Mouse (Mus musculus) left cerebral cortex, adult 8-10 months (tissue): ENCODE measurements at regions not wholly inside any gene's neighbourhood (a gene's known extent, or its start where the extent isn't known, plus 50 kb on each side); places are given as distances from the start of the nearest gene placed in this dataset.
A peak's percentile ranks its signal among the peaks of the same experiment; 100 is the strongest.

Experiments
- DNase-seq, 2 experiments: peaks; one replicate each; pipeline ENCODE4 v3.0.0; 2022; ENCODE audit warnings: low spot score in 2 of 2

DNA sequence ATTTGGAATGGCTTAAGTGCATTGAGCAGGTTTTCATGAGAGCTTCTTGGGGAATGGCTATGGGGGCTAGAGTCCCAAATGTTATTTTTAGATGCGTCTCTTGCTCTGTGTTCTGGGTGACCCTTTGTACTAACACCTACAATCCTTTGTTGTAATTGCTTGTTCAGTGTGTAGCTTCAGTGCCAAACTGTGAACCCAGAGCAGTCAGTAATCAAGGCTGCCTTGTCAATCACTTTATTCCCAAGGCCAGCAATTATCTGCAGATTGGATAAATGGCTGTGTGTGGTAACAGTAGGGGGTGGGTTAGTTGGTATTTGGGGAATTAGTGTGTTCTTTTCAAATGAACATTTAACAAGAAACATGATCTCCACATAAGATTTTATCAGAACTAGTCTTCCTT, 390.4 kb downstream of the Poteg start:
- no peak for DNase-seq

DNA sequence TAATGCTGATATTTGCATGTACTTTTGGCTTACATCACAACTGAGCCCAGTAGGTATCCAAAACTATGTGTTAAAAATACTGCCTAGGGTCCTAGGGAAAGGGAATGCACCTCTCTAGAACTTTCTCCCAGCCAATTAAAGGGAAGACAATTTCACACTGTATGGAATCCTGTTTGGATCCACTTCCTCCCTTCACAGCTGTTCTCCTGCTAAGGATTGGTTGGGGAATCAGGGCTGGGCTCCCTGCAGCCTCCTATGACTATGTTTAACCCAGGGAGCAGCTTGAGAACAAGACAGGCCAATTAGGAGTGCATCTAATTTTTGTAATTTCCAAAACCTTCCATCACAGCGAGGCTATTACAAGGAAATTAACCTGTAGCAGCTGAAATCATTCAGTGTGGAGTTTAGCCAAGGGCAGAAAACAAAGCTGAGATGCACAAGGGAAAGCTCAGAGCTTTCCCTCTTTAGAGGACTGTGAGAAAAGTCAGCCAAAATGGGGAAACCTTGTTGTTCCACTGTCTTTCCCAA, 419.1 kb downstream of the Poteg start:
- no peak for DNase-seq

DNA sequence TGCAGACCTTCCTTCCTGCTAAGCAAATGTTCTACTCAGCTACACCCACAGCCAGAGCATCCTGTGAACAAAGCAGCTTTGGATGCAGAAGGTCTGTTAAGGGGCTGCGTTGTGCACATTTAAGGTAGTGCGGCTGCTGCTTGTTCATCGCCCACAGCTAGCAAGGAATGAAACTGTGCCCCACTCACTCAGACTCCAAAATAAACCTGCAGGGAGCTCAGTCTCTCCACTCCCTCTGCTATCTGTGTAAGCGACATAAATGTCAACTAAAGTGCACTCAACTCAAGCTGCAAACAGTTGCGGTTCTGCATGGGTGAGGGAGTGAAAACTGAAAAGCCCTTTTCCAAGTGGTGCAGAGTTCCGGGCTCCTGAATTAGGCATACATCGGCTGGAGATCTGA, 421.1 kb downstream of the Poteg start:
- peak; percentile 22 to 90 for DNase-seq

DNA sequence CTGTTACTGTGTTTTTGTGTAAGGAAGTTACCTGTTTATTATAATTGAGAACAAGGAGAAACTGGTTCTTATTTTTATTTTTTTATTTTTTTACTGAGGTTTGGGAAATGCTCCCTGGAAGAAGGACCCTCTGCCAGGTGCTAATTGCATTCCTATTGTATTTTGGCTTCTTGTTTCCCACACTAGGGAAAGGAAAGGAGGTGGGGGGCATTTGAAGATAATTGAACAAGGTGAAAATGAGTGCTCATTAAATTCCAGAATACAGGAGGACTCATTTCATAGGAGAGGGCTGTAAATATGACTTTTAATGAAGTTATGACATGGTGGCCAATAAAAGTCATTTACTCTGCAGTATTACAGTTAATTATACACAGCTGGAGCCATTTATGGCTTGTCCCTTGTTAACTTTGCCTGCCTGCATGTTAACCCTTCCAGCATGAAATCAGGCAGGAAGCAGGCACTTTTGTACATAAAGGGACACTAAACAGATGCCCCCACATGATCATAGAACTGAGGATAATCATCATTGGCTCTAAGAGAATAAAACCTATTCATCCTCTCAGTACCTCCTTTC, 430.3 kb downstream of the Poteg start:
- no peak for DNase-seq

DNA sequence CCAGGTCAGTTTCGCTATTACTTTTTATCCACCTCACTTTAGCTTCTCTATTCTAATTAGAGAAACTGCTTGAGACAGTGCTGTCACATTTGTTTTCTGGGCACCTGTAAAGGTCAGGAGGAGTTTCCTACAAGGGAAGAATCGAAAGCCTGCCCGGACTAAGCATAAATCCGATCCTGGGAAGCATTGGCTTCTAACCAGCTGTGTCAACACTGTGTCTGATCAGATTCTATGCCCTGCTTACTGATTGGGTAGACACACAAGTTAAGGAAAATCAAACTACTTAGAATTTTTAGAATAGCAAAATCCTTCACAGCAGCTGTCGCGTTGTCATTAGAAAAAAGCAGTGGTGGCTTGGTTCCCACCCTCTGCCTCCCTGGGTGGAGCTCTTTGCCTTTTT, 441.8 kb downstream of the Poteg start:
- no peak for DNase-seq

DNA sequence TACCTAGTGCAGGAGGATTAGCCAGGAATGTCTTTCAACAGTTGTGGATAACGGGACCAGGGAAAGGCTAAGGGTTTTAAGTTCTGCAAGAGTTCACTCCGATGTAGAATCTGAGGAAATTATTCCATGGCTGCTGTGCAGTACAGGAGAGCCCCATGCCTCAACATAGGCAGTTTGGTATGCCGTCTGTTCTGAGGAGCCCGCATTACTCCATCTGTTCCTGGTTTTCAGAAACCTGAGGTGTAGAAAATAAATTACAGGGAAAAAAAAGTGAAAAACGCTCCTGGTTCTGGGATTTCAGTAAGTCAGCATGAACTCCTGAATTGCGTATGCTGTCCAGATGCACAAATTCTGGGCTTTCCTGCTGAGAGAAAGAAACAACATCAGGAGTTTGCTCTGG, 446.9 kb downstream of the Poteg start:
- peak in 1 of 2 experiments; percentile 18 for DNase-seq

DNA sequence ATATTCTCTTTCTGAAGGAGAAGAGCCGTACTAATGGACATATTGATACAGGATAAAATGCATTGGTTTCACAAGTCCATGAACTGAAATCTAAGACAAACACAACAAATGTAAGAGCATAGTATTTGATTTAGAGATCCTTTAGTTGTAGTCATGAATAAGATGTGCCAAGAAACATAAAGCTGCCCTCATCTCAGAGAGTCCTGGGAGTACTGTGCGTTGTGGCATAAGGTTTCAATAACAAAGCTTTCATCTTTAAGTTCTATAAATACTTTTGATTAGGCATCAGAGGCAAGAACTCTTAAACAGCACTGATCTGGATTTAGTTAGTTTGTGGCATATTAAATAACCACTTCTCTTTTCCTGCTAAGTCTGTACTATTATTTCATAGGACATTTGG, 452.6 kb downstream of the Poteg start:
- DNase-seq = no peak

DNA sequence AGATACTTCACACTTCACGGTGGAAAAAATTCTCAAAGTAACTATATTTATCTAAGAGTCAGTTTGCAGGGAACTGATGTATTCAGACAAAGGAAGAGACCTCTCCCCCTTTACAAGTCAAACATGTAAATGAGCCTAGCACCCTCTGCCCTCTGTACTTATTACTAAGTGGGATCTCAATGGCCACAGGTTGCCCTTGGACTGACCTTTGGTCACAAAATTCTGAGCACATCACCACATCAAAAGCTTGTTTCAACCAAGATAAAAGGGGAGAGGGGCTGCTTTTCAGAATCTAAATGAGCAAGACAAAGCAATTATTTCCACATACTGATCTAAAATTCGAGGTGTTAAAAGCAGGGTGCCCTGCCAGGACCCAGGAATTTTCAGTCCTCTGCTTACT, 456.3 kb downstream of the Poteg start:
- no peak for DNase-seq

DNA sequence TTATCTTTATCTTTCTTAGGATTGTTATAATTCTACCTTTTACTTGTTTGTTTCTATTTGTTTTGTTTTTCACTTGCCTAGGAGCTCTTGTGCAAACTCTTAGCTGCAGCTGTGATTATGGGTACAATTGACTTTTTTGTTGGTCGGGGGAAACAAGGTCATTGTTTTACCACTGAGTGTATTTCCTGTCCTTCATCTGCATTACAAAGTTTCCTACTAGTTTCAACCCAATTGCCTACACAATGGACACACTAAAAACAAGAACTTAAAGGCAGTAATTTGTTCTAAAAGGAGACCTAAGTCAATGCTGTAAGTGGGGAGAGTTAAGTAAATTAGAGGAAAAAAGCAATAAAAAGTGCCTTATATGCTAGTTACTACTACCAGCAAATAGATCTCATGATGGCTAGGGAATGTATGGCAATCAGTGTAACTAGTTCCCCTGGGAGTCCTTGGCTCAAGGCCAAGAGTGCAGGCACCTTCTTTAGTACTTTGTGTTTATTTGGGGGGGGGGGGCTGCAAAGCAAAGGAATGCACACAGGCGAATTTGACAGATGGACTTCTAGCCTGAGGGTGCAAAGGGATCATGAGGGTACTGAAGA, 462.0 kb downstream of the Poteg start:
- DNase-seq = no peak

DNA sequence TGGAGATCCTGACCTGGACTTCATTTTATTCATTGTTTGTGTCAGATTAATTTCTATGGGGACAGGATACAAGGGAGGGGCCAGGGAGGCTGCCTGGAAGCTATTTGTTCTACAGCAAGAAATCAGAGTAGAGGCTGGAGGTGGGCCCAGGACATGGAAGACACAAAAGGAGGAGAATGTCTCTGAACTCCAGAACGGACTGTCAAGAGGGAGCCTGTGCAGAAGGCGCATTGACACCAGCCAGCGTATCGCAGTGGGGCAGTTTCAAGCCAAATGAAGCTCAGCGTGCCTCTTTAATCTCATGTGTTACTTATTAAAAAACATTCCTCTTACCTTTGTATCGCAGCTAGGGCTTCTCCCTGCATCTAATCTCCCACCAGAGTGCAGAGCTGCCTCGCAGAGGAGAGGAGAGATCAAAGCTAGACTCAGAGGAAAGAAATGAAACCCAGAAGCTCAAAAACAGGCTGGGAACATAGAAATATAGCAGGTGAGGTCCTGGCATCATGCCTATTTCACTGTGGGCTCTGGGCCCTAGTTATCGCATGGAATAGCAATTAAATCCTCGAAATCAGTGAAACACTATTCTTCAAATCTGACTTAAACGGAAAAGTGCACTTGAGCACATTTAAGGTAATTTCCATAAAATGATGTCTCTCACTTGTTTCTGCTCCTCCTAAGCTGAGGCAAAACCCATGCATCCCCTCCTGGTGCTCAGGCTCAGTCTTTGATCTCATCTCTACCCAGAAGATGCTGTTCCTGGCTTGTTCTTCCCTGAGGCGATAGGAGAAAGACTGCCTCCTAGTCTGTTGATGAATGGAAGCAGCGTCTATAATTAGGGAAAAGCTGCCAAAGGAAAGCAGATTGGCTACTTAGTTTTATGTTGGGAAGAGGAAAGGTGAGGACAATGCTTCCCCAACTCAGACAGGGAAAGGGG, 491.4 kb downstream of the Poteg start:
- DNase-seq = no peak

DNA sequence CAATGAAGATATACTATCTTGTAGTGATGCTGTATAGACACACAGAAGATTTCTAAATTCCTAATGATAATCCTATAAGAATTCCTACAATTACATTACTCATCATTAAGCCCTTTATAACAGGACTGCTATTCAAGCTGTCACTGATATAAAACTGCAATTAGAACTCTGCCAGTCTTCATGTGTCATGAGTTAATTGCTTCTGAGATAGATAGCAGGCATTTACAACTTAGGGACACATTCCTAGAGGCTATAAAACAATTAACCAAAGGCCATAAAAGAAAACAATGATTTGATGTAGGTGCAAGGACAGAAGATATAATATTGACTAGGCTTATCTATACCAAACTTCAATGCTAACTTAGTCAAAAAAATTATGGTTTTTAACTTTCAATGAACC, 507.5 kb downstream of the Poteg start:
- no peak for DNase-seq

DNA sequence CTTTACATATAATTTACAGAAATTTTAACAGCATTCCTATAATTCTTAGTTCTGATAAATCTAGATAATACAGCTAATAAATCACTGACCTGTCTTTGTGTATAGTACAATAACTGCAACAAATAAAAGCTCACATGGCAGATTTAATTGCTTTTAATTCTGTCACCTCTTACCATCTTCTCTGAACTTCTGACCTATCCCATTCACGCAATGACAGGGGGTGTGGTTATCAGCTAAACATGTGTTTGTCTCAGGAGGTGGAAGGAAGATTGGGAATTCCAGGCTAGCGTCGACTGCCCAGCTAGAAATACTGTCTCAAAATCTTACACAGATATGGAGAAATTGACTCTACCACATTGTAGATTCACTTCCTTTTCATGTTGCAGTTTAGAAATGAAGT, 533.5 kb downstream of the Poteg start:
- DNase-seq = no peak

DNA sequence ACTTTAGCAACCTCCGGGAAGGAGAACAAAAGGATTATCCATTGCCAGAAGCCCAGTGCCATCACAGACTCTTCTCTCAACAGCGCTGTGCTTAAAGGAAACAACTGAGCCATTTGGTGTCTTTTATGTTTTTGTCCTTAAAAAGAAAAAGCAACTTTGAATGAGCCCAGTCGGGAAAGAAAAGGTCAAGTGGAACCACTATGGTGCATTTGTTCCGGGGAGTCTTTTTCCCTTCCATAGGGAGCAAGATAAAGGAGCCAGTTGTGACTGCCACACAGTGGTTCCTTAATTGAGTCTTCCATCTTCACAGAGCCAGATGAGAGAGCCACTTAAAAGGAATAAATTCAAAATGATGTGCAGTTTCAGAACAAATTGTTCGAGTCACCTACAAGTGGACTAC, 534.3 kb downstream of the Poteg start:
- no peak for DNase-seq

DNA sequence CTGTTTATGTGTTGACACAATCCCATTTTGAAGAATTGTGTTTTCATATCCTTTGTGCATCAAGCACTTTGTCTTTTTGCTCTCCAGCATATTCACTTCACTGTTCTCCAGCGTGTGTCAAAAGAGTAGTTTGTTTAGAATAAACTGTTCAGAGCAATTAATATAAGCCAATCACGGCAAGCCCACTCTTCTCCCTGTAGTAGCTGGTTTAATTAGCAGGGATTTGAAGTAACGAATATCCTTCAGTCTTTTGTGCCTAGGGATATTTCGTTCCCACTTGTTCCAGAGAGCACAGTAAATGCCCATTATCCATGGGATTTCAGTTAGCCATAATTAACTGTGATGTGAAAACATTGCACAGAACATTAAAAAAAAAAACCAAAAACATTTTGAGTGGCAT, 565.4 kb downstream of the Poteg start:
- DNase-seq = no peak
